Mouse (Mus musculus) kidney, postnatal 4 days (tissue): ENCODE measurements around the gene Igf1r.
"Not testable (repeated sequence)": the region's sequence is repeated elsewhere in the genome, so short reads cannot be mapped to it uniquely, and the experiment has no call there.

Source experiments
- DNase-seq, 2 experiments: peaks; one replicate each; pipeline ENCODE4 v3.0.0; 2021; ENCODE audit warnings: mixed read lengths in 2 of 2

Gene Igf1r

GRCm38 (mm10) chr7:68275838-68276731 is 323.5 kb downstream of the Igf1r start:
- DNase-seq: peak; percentile 36 to 58

- DNase-seq: peak in 1 of 2 experiments; percentile 22
Measured at GRCm38 (mm10) chr7:68277054-68277896, 324.6 kb downstream of the Igf1r start.

- no peak for DNase-seq
Measured at GRCm38 (mm10) chr7:68277897-68278270, 325.3 kb downstream of the Igf1r start.

GRCm38 (mm10) chr7:68278385-68278784 is 325.8 kb downstream of the Igf1r start:
- no peak for DNase-seq

GRCm38 (mm10) chr7:68278908-68279307 is 326.3 kb downstream of the Igf1r start:
- DNase-seq: no peak

- no peak for DNase-seq
Measured at GRCm38 (mm10) chr7:68279481-68279880, 326.9 kb downstream of the Igf1r start.

- no peak for DNase-seq
Measured at GRCm38 (mm10) chr7:68280352-68280869, 327.8 kb downstream of the Igf1r start.

- no peak for DNase-seq
Measured at GRCm38 (mm10) chr7:68281341-68281740, 328.7 kb downstream of the Igf1r start.

- DNase-seq: no peak
Measured at GRCm38 (mm10) chr7:68282304-68283132, 329.9 kb downstream of the Igf1r start.

- DNase-seq: not testable (repeated sequence)
Measured at GRCm38 (mm10) chr7:68283133-68283520, 330.5 kb downstream of the Igf1r start.
